Mouse (Mus musculus) lung, postnatal 0 days (tissue): ENCODE results near the gene Klrb1f.

Experiments
- CTCF ChIP-seq: IDR thresholded peaks from 2 replicates; pipeline ENCODE4 v1.5.1; 2016; ENCODE audit warnings: antibody characterized with exemption, mild to moderate bottlenecking
- EP300 ChIP-seq: IDR thresholded peaks from 2 replicates; pipeline ENCODE4 v1.6.1; 2016; ENCODE audit warnings: antibody characterized with exemption, mild to moderate bottlenecking, control low read depth

DNA sequence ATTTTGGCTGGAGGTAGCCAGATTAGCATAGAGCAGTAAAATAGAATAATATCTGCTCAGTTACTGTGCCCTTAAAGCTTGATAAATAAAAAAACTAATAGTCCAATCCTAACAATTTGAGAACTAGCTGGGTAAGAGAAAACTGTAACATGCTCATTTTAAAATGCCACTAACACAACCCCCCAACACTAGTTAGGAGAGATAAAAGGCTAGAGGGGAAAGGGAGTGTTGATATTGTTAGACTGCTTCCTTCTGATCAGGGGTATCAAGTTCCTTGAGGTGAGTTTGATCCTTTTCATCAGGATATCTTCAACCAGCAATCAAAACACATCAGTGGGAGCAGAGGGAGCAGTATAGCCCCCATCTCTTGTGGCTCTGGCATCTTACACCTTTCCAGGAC lies 3.2 kb upstream of the Klrb1f start:
- TF ChIP-seq CTCF (no peak), EP300 (no peak)
